Mouse (Mus musculus) forebrain, embryonic 14.5 days (tissue): ENCODE data around the gene Myh7. TPM values are rescaled to one million over a fixed set of nuclear protein-coding genes. Genes with fewer than 3 reads are reported as not detected.
"Not testable (repeated sequence)": the region's sequence is repeated elsewhere in the genome, so short reads cannot be mapped to it uniquely, and the experiment has no call there.

Source experiments
- ATAC-seq: fragments of 200-750 bp; cut with Nextera tagmentation; 2 replicates; pipeline ENCODE4 v1.8.0; 2017; ENCODE audit warnings: mild to moderate bottlenecking, moderate library complexity
- DNase-seq: peaks from one replicate; pipeline ENCODE4 v3.0.0-alpha.2; 2015; ENCODE audit warnings: low spot score
- H3K27ac ChIP-seq: fragments of 300-500 bp; sonication (generic); 2 replicates; pipeline ENCODE4 v1.5.1; 2014; ENCODE audit warnings: low read depth, mild to moderate bottlenecking, control low read depth, low read length, moderate library complexity
- H3K27me3 ChIP-seq: fragments of 300-500 bp; sonication (generic); replicated peaks from 2 replicates; pipeline ENCODE4 v1.6.1; 2014; ENCODE audit warnings: low read length, control low read depth, mixed read lengths; ENCODE audit not compliant: control insufficient read depth, insufficient read depth
- H3K36me3 ChIP-seq: fragments of 300-500 bp; sonication (generic); 2 replicates; pipeline ENCODE4 v1.6.1; 2014; ENCODE audit warnings: low read length, control low read depth; ENCODE audit not compliant: control insufficient read depth, insufficient read depth
- H3K4me1 ChIP-seq: fragments of 300-500 bp; sonication (generic); 2 replicates; pipeline ENCODE4 v1.6.1; 2014; ENCODE audit warnings: antibody characterized with exemption, low read length, control low read depth; ENCODE audit not compliant: control insufficient read depth, insufficient read depth
- H3K4me2 ChIP-seq: fragments of 300-500 bp; sonication (generic); 2 replicates; pipeline ENCODE4 v1.6.1; 2014; ENCODE audit warnings: mild to moderate bottlenecking, control low read depth, low read length
- H3K4me3 ChIP-seq: fragments of 300-500 bp; sonication (generic); 2 replicates; pipeline ENCODE4 v1.5.1; 2014; ENCODE audit warnings: low read depth, low read length, control low read depth
- H3K9ac ChIP-seq: fragments of 300-500 bp; sonication (generic); 2 replicates; pipeline ENCODE4 v1.6.1; 2014; ENCODE audit warnings: mild to moderate bottlenecking, low read length, control low read depth, moderate library complexity
- H3K9me3 ChIP-seq: fragments of 300-500 bp; sonication (generic); replicated peaks from 2 replicates; pipeline ENCODE4 v1.6.1; 2016; ENCODE audit warnings: low read length, control low read depth, mixed read lengths; ENCODE audit not compliant: control insufficient read depth
- WGBS: fragments of 180-500 bp; shearing (Covaris S2); extraction: QIAGEN DNeasy Blood & Tissue Kit; methylation state at CpG from one replicate; pipeline ENCODE4 v1.1.7; 2014; 5-methylcytosine and 5-hydroxymethylcytosine counted together
- polyA plus RNA-seq: library from polyadenylated mRNA; unstranded; fragments of >200 nt; fragmentation: Nextera tagmentation; extraction: Ambion mirVana; gene quantifications from 2 replicates; pipeline ENCODE4 v1.2.1, GENCODE M21; 2014

Gene Myh7
- polyA plus RNA-seq, 1 experiment from 2014 or later, result 5.4 TPM

DNA sequence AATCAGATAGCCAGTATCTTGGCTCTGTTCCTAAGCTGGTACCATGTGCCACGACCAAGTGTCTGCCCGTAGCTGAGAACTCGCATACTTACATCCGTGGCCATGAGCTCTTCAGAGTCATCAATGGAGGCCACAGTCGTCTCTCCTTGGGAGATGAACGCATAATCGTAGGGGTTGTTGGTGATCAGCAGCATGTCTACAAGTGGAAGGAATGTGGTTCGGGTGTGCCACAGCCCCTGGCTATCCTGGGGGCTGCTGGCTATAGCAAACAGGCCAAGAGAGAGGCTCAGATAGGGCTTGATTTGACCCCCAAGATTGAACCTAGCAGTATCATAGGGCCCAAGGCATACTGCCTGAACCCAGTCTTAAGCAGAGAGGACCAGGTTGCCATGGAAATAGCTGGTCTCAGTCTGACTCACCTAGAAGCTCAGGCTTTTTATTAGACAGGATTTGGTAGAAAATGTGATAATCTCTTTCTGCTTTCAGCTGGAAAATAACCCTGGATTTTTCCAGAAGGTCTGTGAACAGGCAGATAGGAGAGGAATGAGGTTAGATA, 4.5 kb downstream of the Myh7 start:
- no peak for ATAC-seq
- Histone ChIP-seq H3K4me1 (peaks cover 8% of the 10 kb centered on the region), H3K4me2 (no peak overlapping the region), H3K4me3 (no peak overlapping the region), H3K9ac (no peak overlapping the region), H3K36me3 (no peaks in the 10 kb centered on the region), H3K27me3 (no peaks in the 10 kb centered on the region), H3K27ac (no peak overlapping the region), H3K9me3 (no peaks in the 10 kb centered on the region)
- no peak for DNase-seq
- 85% methylated on average over 8 of the region's 8 CpGs for WGBS

DNA sequence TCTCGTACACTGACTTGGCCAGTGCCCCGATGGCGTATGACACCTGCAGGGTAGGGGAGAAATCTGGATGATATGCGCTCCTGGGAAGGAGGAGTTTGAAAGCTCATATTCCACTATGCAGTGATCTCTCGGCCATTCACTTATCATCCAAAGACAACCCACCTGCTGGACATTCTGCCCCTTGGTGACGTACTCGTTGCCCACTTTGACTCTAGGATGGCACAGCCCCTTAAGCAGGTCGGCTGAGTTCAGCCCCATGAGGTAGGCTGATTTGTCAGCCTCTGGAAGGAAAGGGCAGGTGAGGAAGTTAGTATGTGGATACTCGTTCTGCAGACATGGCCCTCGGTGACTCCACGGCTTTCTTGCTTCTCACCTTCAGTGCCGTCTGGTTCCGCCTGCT, 5.5 kb downstream of the Myh7 start:
- Histone ChIP-seq H3K4me3 (no peak overlapping the region), H3K36me3 (no peaks in the 10 kb centered on the region), H3K9ac (no peak overlapping the region), H3K27me3 (no peaks in the 10 kb centered on the region), H3K27ac (no peak overlapping the region), H3K9me3 (no peaks in the 10 kb centered on the region), H3K4me1 (no peaks in the 10 kb centered on the region), H3K4me2 (no peak overlapping the region)
- 93% methylated on average over 13 of the region's 13 CpGs for WGBS
- ATAC-seq (no peak), DNase-seq (no peak)

DNA sequence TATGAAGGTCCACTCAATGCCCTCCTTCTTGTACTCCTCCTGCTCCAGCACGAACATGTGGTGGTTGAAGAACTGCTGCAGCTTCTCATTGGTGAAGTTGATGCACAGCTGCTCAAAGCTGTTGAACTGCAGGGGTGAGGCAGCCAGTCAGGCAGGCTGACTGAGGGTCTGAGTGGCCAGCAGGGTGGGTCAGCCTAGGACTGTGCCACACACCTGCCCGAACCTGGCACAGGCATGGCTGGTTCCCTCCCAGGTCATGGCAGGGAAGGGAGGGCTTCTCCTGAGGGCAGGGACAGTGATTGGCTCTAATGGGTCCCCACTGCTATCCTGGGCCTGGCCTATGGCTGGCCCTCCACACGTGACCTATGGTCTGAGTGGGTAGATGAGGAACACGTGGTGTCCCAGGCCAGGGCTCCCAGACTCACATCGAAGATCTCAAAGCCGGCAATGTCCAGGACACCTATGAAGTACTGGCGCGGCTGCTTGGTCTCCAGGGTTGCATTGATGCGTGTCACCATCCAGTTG, 6.0 kb downstream of the Myh7 start:
- WGBS, result 95% methylated on average over 9 of the region's 9 CpGs
- not testable (repeated sequence) for H3K27ac ChIP-seq, H3K9ac ChIP-seq, ATAC-seq, H3K4me2 ChIP-seq, H3K4me3 ChIP-seq, H3K9me3 ChIP-seq, H3K4me1 ChIP-seq, DNase-seq, H3K36me3 ChIP-seq, H3K27me3 ChIP-seq

DNA sequence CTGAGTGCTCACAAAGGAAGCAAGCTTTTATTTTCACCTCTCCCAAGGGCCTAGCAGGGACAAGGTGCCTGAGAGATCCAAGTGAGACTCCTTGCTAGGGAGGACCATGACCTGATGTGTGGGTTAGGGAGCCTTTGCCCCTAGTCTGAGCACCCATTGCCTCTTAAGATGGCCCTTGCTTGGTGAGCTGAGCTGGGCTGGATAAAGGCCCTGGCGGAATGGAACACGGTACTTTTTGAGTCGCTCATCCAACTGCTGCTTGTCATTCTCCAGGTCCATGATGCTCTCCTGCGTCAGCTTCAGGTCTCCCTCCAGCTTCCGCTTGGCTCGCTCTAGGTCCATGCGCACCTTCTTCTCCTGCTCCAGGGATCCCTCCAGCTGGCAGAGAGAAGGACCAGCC, 12.5 kb downstream of the Myh7 start:
- Histone ChIP-seq H3K27ac (no peak overlapping the region), H3K27me3 (no peaks in the 10 kb centered on the region), H3K36me3 (no peaks in the 10 kb centered on the region), H3K4me2 (no peak overlapping the region), H3K4me1 (no peaks in the 10 kb centered on the region), H3K4me3 (no peak overlapping the region), H3K9me3 (no peaks in the 10 kb centered on the region), H3K9ac (no peak overlapping the region)
- DNase-seq (no peak), ATAC-seq (no peak)
- 95% methylated on average over 7 of the region's 7 CpGs for WGBS

DNA sequence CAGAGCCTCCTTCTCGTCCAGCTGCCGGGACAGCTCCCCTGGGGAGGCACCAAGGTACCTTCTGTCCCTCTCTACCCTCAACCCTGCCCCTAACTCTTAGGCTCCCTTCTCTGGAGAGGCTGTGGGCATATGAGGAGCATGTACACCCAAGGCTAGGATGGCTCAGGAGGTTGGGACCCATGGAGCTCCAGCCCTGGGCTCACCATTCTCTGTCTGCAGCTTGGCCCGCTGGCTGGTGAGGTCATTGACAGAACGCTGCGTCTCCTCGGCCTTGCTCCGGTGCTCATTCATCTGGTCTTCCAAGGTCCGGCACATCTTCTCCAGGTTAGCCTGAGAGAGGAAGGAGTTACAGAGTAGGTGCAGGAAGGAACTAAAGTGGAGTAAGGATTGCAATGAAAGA, 15.8 kb downstream of the Myh7 start:
- Histone ChIP-seq H3K4me3 (no peak overlapping the region), H3K4me1 (peaks cover 7% of the 10 kb centered on the region; the same call in 1 of the 2 replicates), H3K9ac (no peak overlapping the region), H3K9me3 (no peaks in the 10 kb centered on the region), H3K27me3 (no peaks in the 10 kb centered on the region), H3K4me2 (no peak overlapping the region), H3K36me3 (no peaks in the 10 kb centered on the region), H3K27ac (no peak overlapping the region)
- ATAC-seq, result no peak
- no peak for DNase-seq
- WGBS, result 93% methylated on average over 8 of the region's 8 CpGs

DNA sequence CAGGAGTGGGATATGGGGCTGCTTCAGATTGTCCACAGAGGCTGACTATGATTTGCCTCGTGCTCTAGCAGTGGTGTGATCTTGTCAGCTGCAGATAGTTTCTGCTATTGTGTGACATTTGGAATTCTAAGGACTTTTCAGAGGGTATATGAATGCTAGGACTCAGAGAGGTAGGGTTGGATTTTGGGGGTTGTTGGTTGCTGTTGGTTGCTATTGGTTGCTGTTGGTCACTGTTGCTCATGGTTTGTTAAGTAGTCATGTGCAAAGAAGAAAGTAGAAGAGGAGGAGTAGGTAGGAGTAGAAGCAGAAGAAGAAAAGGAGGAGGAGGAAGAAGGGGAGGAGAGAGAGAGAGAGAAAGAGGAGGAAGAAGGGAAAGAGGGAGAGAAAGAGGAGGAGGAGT, 17.8 kb downstream of the Myh7 start, which contains the start of gene Gm17428:
Gene Gm17428, plus strand, starts transcription at position 301 of the 400 bp plus-strand sequence.
- H3K27me3 ChIP-seq, result no peaks in the 10 kb centered on the region
- H3K9me3 ChIP-seq, result no peaks in the 10 kb centered on the region
- H3K4me2 ChIP-seq, result no peak within 1 kb of the TSS
- H3K36me3 ChIP-seq, result no peaks in the 10 kb centered on the region
- peaks cover 7% of the 10 kb centered on the region; the same call in 1 of the 2 replicates for H3K4me1 ChIP-seq
- no peak for DNase-seq
- no peak within 1 kb of the TSS for H3K9ac ChIP-seq
- no peak within 1 kb of the TSS for H3K27ac ChIP-seq
- no peak for ATAC-seq
- no peak within 1 kb of the TSS for H3K4me3 ChIP-seq
- WGBS, result 62% methylated on average over 1 of the region's 1 CpGs

DNA sequence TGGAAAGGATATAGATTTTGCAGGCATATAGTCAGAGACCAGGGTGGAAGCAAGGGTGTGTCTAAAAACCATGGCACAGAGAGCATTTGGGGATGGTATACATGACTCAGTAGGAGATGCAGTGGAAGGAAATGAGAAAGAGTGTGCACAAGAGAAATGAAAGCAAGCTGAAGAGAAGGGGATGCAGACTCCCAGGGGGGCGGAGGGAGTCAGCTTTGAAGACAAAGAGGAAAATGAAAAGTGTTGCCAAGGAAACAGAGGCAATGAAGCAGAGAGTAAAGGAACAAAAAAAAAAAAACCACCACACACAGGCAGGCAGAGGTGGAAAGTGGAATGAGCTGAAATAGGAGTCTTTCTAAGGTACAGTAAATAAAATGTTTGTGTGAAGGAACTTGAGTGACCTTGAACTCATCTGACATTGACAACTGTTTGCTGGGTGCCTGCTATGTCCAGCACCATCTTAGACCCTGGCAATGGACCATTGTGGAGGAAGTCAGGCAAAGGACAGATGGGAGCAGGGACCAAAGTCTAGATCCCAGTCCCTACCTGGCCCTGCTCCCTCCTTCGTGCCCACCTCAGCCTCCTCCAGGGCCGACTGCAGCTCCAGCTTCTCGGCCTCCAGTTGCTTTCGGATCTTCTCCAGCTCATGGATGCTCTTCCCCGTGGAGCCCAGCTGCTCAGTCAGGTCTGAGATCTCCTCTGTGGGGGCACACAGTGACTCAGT, 20.2 kb downstream of the Myh7 start:
- no peak overlapping the region for H3K4me3 ChIP-seq
- H3K36me3 ChIP-seq, result no peaks in the 10 kb centered on the region
- peaks cover 7% of the 10 kb centered on the region; the same call in 1 of the 2 replicates for H3K4me1 ChIP-seq
- ATAC-seq, result 0 out of 2 replicates have a peak, but pooled peaks have one; percentile 40
- no peak overlapping the region for H3K4me2 ChIP-seq
- DNase-seq, result peak; percentile 78
- H3K9me3 ChIP-seq, result no peaks in the 10 kb centered on the region
- H3K27me3 ChIP-seq, result no peaks in the 10 kb centered on the region
- peak overlapping the region; percentile 74 for H3K27ac ChIP-seq
- no peak overlapping the region for H3K9ac ChIP-seq
- WGBS, result 64% methylated on average over 6 of the region's 6 CpGs

DNA sequence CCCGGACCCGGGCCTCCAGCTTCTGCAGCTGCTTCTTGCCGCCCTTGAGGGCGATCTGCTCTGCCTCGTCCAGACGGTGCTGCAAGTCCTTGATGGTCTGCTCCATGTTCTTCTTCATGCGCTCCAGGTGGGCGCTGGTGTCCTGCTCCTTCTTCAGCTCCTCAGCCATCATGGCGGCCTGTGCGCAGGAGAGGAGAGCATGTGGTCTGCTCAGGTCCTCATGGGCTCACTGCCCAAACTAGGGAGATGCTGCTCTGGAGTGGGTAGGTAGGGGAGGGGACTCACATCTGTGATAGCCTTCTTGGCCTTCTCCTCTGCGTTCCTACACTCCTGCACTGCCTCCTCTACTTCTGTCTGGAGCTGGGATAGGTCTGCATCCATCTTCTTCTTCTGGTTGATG, 21.6 kb downstream of the Myh7 start:
- H3K4me2 ChIP-seq, H3K9ac ChIP-seq, H3K4me3 ChIP-seq, H3K27ac ChIP-seq, ATAC-seq, H3K4me1 ChIP-seq, DNase-seq, H3K9me3 ChIP-seq, H3K36me3 ChIP-seq, H3K27me3 ChIP-seq: not testable (repeated sequence)
- 92% methylated on average over 7 of the region's 11 CpGs for WGBS

DNA sequence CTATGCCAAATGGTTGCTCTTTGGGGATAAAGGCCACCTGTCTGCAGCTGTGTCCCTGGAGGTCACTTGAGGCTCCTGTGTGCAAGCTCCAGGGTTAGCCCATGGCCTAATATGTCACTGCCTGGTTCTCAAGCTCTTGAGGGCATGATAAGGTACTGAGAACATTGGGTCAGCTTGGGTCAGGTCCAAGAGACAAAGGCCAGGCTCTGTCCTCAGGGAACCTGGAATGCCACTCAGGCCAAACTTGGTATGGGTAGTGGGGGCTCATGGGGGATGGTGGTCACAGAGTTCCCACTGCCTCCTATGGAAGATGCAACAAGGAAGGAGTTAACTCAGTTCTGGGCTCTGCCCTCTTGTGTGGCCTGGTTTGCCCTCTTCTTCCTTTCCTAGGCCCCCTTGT, 26.1 kb downstream of the Myh7 start:
- Histone ChIP-seq H3K9me3 (no peaks in the 10 kb centered on the region), H3K9ac (no peak overlapping the region), H3K27ac (no peak overlapping the region), H3K4me1 (no peaks in the 10 kb centered on the region), H3K4me2 (no peak overlapping the region), H3K36me3 (no peaks in the 10 kb centered on the region), H3K27me3 (no peaks in the 10 kb centered on the region), H3K4me3 (no peak overlapping the region)
- ATAC-seq (no peak), DNase-seq (no peak)
